Mouse (Mus musculus) liver, adult 2 months (tissue): ENCODE measurements at regions not wholly inside any gene's neighbourhood (a gene's known extent, or its start where the extent isn't known, plus 50 kb on each side); places are given as distances from the start of the nearest gene placed in this dataset.

Experiments used
- DNase-seq: peaks from one replicate; pipeline ENCODE4 v3.0.0-alpha.2; 2011; ENCODE audit warnings: low read depth, low spot score; ENCODE audit errors: extremely low read depth
- H3K27ac ChIP-seq: fragments of 200-500 bp; replicated peaks from 2 replicates; pipeline ENCODE4 v1.5.1; 2012; ENCODE audit warnings: low read depth, mild to moderate bottlenecking, control low read depth, inconsistent platforms, low read length; ENCODE audit not compliant: insufficient read depth
- H3K27me3 ChIP-seq: fragments of 200-500 bp; 2 replicates; pipeline ENCODE4 v1.6.1; 2012; ENCODE audit warnings: mild to moderate bottlenecking, moderate library complexity, low read length, inconsistent platforms; ENCODE audit not compliant: control insufficient read depth, insufficient read depth
- H3K36me3 ChIP-seq: fragments of 200-500 bp; 2 replicates; pipeline ENCODE4 v1.6.1; 2012; ENCODE audit warnings: low read length, inconsistent platforms; ENCODE audit not compliant: control insufficient read depth, insufficient read depth
- H3K4me1 ChIP-seq: fragments of 200-500 bp; 2 replicates; pipeline ENCODE4 v1.6.1; 2011; ENCODE audit warnings: low read length; ENCODE audit not compliant: control insufficient read depth, insufficient read depth
- H3K4me3 ChIP-seq: fragments of 200-500 bp; 2 replicates; pipeline ENCODE4 v1.5.1; 2011; ENCODE audit warnings: low read depth, mild to moderate bottlenecking, control low read depth, low read length, moderate library complexity; ENCODE audit not compliant: insufficient read depth
- H3K79me2 ChIP-seq: fragments of 200-500 bp; 2 replicates; pipeline ENCODE4 v1.6.1; 2012; ENCODE audit warnings: inconsistent platforms, mild to moderate bottlenecking, low read length, moderate library complexity; ENCODE audit not compliant: control insufficient read depth, insufficient read depth
- H3K9ac ChIP-seq: fragments of 200-500 bp; 2 replicates; pipeline ENCODE4 v1.6.1; 2012; ENCODE audit warnings: low read depth, mild to moderate bottlenecking, control low read depth, inconsistent platforms, low read length
- CTCF ChIP-seq: fragments of 200-500 bp; IDR thresholded peaks from 2 replicates; pipeline ENCODE4 v1.5.1; 2011; ENCODE audit warnings: low read depth, low read length, control low read depth
- POLR2A ChIP-seq: fragments of 200-500 bp; IDR thresholded peaks from 2 replicates; pipeline ENCODE4 v1.6.1; 2011; ENCODE audit warnings: low read length, control low read depth; ENCODE audit not compliant: insufficient read depth; ENCODE audit errors: extremely low read depth
- WGBS: fragments of 180-500 bp; shearing (Covaris S2); methylation state at CpG from one replicate; pipeline ENCODE4 v1.1.7; 2018; 5-methylcytosine and 5-hydroxymethylcytosine counted together

- Histone ChIP-seq H3K79me2 (no peaks in the 10 kb centered on the region), H3K27me3 (no peaks in the 10 kb centered on the region), H3K9ac (no peak overlapping the region), H3K27ac (no peak overlapping the region), H3K4me1 (no peaks in the 10 kb centered on the region), H3K4me3 (no peak overlapping the region), H3K36me3 (no peaks in the 10 kb centered on the region)
- no peak for TF ChIP-seq POLR2A
- TF ChIP-seq CTCF = no peak
- 51% methylated on average over 3 of the region's 3 CpGs for WGBS
- no peak for DNase-seq
Observed at GRCm38 (mm10) chr16:78697514-78698209, 121.2 kb upstream of the D16Ertd472e start.

GRCm38 (mm10) chr16:78688251-78688650 lies 111.7 kb upstream of the D16Ertd472e start:
- H3K4me3 ChIP-seq = no peak overlapping the region
- H3K36me3 ChIP-seq = no peaks in the 10 kb centered on the region
- no peak overlapping the region for H3K27ac ChIP-seq
- H3K9ac ChIP-seq = no peak overlapping the region
- no peaks in the 10 kb centered on the region for H3K79me2 ChIP-seq
- DNase-seq = no peak
- no peak for TF ChIP-seq CTCF
- TF ChIP-seq POLR2A = no peak
- H3K27me3 ChIP-seq = no peaks in the 10 kb centered on the region
- no peaks in the 10 kb centered on the region for H3K4me1 ChIP-seq

DNA sequence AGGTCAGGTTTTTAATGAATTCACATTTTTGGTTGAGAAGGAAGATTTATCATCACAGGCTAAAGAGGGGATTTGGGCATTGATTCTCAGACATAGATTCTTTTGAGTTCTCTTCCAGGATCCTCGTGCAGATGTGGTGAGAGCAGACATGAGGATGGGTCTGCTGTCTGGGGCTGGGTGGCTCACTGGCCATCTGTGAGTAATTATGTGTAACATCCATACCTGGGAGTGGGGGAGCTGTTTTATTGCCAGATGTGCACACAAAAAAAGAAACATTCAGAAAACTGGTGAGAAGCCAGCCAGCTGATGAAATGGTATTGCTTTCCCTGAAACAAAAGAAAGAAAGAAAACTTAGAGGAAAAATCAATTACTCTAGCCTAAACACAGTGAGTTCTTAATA lies 108.7 kb upstream of the D16Ertd472e start:
- Histone ChIP-seq H3K36me3 (no peaks in the 10 kb centered on the region), H3K4me1 (no peaks in the 10 kb centered on the region), H3K79me2 (no peaks in the 10 kb centered on the region), H3K9ac (no peak overlapping the region), H3K27ac (no peak overlapping the region), H3K27me3 (no peaks in the 10 kb centered on the region), H3K4me3 (no peak overlapping the region)
- TF ChIP-seq POLR2A = no peak
- TF ChIP-seq CTCF = no peak
- no peak for DNase-seq
- 67% methylated on average over 1 of the region's 1 CpGs for WGBS

GRCm38 (mm10) chr16:78684031-78684430 lies 107.5 kb upstream of the D16Ertd472e start:
- Histone ChIP-seq H3K27me3 (no peaks in the 10 kb centered on the region), H3K79me2 (no peaks in the 10 kb centered on the region), H3K4me1 (no peaks in the 10 kb centered on the region), H3K27ac (no peak overlapping the region), H3K4me3 (no peak overlapping the region), H3K9ac (no peak overlapping the region), H3K36me3 (no peaks in the 10 kb centered on the region)
- WGBS = 84% methylated on average over 8 of the region's 8 CpGs
- DNase-seq = no peak
- TF ChIP-seq POLR2A = no peak
- no peak for TF ChIP-seq CTCF

DNA sequence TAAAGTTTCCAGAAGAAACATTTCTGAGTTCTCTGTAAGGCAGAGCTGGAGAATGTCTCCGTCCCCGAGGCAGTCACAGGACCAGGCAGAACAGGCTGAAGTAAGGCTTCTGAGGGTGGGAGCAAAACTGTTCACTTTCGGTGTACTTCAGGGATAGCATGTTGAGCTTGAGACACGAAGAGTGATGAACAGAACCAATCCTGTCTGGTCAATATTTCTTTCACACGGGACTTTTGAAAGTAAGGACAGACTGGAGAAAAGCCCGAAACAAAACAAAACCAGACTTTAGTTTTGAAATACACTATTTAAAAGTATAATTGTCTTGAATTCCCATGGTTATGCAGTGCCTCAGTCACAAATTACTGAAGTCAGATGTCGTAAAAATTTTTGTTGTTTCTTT lies 84.6 kb upstream of the D16Ertd472e start:
- TF ChIP-seq POLR2A = no peak
- no peak for TF ChIP-seq CTCF
- no peak for DNase-seq
- H3K9ac ChIP-seq = no peak overlapping the region
- 83% methylated on average over 7 of the region's 7 CpGs for WGBS
- no peak overlapping the region for H3K4me3 ChIP-seq
- no peaks in the 10 kb centered on the region for H3K36me3 ChIP-seq
- H3K27ac ChIP-seq = no peak overlapping the region
- H3K79me2 ChIP-seq = no peaks in the 10 kb centered on the region
- H3K4me1 ChIP-seq = no peaks in the 10 kb centered on the region
- H3K27me3 ChIP-seq = no peaks in the 10 kb centered on the region

- no peaks in the 10 kb centered on the region for H3K27me3 ChIP-seq
- H3K79me2 ChIP-seq = no peaks in the 10 kb centered on the region
- peak; percentile 14; the same call in 1 of the 2 replicates for TF ChIP-seq CTCF
- TF ChIP-seq POLR2A = no peak
- no peaks in the 10 kb centered on the region for H3K4me1 ChIP-seq
- H3K9ac ChIP-seq = no peak overlapping the region
- no peak overlapping the region for H3K4me3 ChIP-seq
- DNase-seq = no peak
- H3K27ac ChIP-seq = no peak overlapping the region
- WGBS = 20% methylated on average over 1 of the region's 1 CpGs
- no peaks in the 10 kb centered on the region for H3K36me3 ChIP-seq
Observed at GRCm38 (mm10) chr16:78644710-78645109, 68.2 kb upstream of the D16Ertd472e start.
